Mouse (Mus musculus) hindlimb bud, embryonic 11.5 days (tissue): ENCODE measurements around the gene Olfr1026.

Experiments used
- DNase-seq: peaks from one replicate; pipeline ENCODE4 v3.0.0-alpha.2; 2012; ENCODE audit warnings: low read depth, low spot score; ENCODE audit errors: extremely low spot score

Olfr1026 gene

DNA sequence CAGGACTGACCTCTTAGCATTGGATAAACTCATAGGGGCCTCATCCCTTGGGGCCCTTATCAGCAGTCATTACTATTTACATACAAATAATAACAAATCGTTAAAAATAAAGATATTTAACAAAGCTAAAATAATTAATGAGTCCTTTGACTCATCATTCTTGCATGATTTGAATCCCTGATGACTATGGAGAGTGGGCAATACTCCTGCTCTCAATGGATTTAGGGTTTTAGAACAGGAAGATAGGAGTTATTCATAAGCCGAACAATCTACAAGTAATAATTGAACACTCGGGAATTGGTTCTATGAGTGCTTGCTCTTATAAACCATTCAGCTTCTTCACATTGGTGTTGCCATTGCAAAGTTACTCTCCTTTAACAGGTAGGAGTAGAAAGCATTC, at the start of gene Olfr1026:
Olfr1026 (plus strand) TSS at position 301 of the 400 bp plus-strand sequence.
- no peak for DNase-seq

DNA sequence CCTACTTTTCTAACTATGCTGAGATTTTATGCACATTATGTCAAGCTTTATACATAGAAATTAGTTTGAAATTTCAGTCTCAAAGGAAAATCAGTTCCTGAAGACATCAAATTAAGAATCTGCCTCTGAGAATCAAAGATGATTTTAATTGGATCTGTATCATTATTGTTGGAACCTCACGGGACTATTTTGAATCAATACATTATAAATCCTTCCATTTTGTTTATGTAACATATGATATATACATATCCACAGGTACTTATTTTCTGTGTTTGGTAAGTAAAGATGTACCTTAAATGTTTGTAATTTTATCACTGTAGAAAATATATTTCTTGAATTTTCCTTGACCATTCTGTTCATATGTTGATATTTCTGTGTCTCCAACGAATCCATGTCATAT, 36.0 kb upstream of the Olfr1026 start, which contains the start of gene Olfr1023:
Olfr1023 (plus strand) TSS at position 301 of the 400 bp plus-strand sequence.
- DNase-seq: no peak

DNA sequence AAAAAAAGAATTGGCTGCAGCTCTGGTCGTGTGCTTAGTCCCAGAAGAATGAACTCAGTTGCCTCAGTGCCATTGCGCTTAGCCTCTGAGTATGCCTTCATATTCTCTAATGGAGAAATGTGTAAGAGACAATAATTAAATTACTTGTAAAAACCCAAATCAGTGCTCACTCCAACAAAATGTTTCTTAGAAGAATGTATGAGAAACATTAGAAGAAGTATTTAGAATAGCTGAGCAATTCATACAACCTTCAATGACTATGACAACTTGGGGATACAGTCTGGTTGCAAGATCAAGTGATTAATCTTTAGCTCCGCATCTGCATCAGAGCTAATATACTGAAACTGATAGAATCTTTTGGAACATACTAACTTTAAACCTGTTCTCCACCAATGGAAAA, 16.4 kb upstream of the Olfr1026 start, which contains the start of gene Olfr1024:
Olfr1024 (minus strand) TSS at position 101 of the 400 bp plus-strand sequence.
- DNase-seq: no peak

DNA sequence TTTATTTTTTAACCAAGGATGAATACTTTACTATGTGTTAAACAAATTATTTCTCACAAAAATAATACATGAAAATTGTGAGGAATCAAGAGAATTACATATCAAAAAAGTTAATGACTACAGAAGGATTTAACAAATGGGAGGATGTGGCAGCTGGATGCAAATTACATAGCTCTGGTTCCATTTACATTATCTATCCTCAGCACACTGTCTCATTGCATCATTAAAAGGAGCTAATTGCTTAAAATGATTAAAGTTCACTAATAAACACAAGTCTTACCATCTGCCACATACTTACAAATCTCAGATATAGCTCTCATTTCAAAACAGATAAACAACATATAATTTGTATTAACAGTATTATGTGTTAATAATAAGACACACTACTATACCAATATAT, 8.2 kb upstream of the Olfr1026 start:
- no peak for DNase-seq

DNA sequence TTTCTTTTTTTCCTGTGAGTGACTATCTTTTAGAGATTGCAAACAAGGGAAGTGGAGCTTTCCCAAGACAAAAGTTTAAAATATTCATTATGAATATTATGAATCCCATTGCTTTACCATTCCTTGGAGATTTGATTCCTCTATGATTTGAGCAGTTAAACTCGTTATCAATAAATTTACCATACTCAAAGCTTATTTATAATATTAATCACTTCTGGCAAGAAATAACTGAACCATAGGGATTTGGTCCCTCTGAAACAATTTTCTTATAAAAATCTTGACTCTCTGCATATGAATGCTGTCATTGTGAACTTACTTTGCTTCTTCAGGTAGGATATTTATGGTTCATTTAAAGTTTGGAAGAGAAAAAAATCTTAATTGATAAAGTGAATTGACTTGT, 6.5 kb upstream of the Olfr1026 start, which contains the start of gene Olfr1025-ps1:
Olfr1025-ps1 (plus strand) TSS at position 301 of the 400 bp plus-strand sequence.
- no peak for DNase-seq

DNA sequence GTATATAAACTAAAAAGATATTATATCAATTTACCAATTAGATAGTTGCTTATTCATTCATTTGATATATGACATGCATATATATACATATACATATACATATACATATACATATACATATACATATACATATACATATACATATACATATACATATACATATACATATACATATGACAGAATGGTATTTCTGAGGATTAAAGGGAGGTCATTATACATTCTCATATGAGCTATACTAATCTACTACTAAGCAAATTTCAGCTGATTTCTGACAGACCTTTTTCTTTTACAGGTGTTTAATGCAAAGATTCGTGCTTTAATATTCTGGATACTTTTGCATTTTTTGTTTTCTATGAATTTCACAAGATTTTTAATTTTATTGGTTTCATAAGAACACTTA, 28.8 kb downstream of the Olfr1026 start, which contains the start of gene Olfr1028:
Olfr1028 (plus strand) TSS at position 301 of the 400 bp plus-strand sequence.
- no peak for DNase-seq

DNA sequence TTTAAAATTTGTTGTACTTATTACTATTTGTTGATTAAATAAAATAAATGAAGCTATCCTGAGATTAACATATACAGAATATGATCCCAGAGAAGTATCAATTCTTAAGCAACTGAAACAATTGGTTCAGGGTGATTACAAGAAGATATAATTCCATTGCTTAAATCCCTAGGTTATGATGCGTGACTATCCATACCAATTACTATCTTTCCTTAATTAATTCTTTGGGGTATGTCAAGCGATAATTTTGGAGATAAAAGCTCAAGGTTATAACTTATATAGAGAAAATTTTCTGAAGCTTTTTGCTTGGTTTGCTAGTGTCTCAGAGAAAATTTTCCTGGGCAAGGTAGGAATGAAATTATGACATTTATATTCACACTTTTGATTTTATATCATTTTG, 52.2 kb downstream of the Olfr1026 start, which contains the start of gene Olfr1029:
Olfr1029 (plus strand) TSS at position 301 of the 400 bp plus-strand sequence.
- no peak for DNase-seq
